Mouse (Mus musculus): ENCODE measurements around the gene Prpf31.

Gene Prpf31

GRCm38 (mm10) chr7:3676371-3676770, 46.6 kb downstream of the Prpf31 start:
- in situ Hi-C loops (cut with MboI, MseI) = loop anchor here (25.0 kb wide), 1 partner anchor 1386 kb away; the partner anchor contains the start of genes U2af2 and Zfp580

GRCm38 (mm10) chr7:3677342-3677741, 47.6 kb downstream of the Prpf31 start, which contains the start of gene Tmc4:
Tmc4 (minus strand) TSS chr7:3677553.
- in situ Hi-C loops (cut with MboI, MseI) = loop anchor here (25.0 kb wide), 1 partner anchor 1385 kb away; the partner anchor contains the start of genes U2af2 and Zfp580

- in situ Hi-C loops (cut with MboI, MseI) = loop anchor here (25.0 kb wide), 1 partner anchor 1378 kb away; the partner anchor contains the start of genes U2af2 and Zfp580
Observed at GRCm38 (mm10) chr7:3683908-3684550, 54.2 kb downstream of the Prpf31 start.

GRCm38 (mm10) chr7:3684698-3685097, 54.9 kb downstream of the Prpf31 start:
- in situ Hi-C loops (cut with MboI, MseI) = loop anchor here (25.0 kb wide), 1 partner anchor 1378 kb away; the partner anchor contains the start of genes U2af2 and Zfp580

GRCm38 (mm10) chr7:3685400-3686187, 55.8 kb downstream of the Prpf31 start:
- in situ Hi-C loops (cut with MboI, MseI) = loop anchor here (25.0 kb wide), 1 partner anchor 1377 kb away; the partner anchor contains the start of genes U2af2 and Zfp580

GRCm38 (mm10) chr7:3691919-3692318, 62.1 kb downstream of the Prpf31 start:
- in situ Hi-C loops (cut with MboI, MseI) = loop anchor here (25.0 kb wide), 1 partner anchor 1370 kb away; the partner anchor contains the start of genes U2af2 and Zfp580
